Mouse (Mus musculus) MEL (cell line): ENCODE data around the gene Fhl1. TPM values are rescaled to one million over a fixed set of nuclear protein-coding genes. Genes with fewer than 3 reads are reported as not detected.
A peak's percentile ranks its signal among the peaks of the same experiment; 100 is the strongest.

Experiments used
- DNase-seq: peaks from one replicate; pipeline ENCODE4 v3.0.0; 2011; ENCODE audit warnings: low read depth, low spot score
- H3K27ac ChIP-seq: 2 replicates; pipeline ENCODE4 v1.5.1; 2012; ENCODE audit warnings: low read depth, mild to moderate bottlenecking, control low read depth, low read length, moderate library complexity; ENCODE audit not compliant: control insufficient read depth
- H3K27me3 ChIP-seq, 2 experiments: fragments of 150-350 bp in 1 of 2; sonication (generic) in 1 of 2; 2 replicates each; pipeline ENCODE4 v1.6.1; 2012; ENCODE audit warnings: low read length in 2 of 2, mild to moderate bottlenecking in 2 of 2, improper control_type of control experiment in 1 of 2, moderate library complexity in 1 of 2; ENCODE audit not compliant: insufficient read depth in 2 of 2, control insufficient read depth in 1 of 2
- H3K36me3 ChIP-seq, 2 experiments: 2 replicates each; pipeline ENCODE4 v1.6.1; 2012 to 2014; ENCODE audit warnings: low read length in 2 of 2, improper control_type of control experiment in 1 of 2, inconsistent platforms in 1 of 2, mild to moderate bottlenecking in 1 of 2; ENCODE audit not compliant: insufficient read depth in 2 of 2, control insufficient read depth in 1 of 2
- H3K4me1 ChIP-seq, 2 experiments: fragments of 150-350 bp in 1 of 2; sonication (generic) in 1 of 2; 2 replicates each; pipeline ENCODE4 v1.6.1; 2012; ENCODE audit warnings: low read length in 2 of 2, improper control_type of control experiment in 1 of 2, mild to moderate bottlenecking in 1 of 2; ENCODE audit not compliant: insufficient read depth in 2 of 2, control insufficient read depth in 1 of 2
- H3K4me3 ChIP-seq, 2 experiments: fragments of 150-350 bp in 1 of 2; sonication (generic) in 1 of 2; 2 replicates each; pipeline ENCODE4 v1.5.1; 2012; ENCODE audit warnings: low read depth in 2 of 2, low read length in 2 of 2, mild to moderate bottlenecking in 2 of 2, moderate library complexity in 2 of 2, control low read depth in 1 of 2, improper control_type of control experiment in 1 of 2; ENCODE audit not compliant: control insufficient read depth in 1 of 2, insufficient read depth in 1 of 2
- H3K79me2 ChIP-seq: 2 replicates; pipeline ENCODE4 v1.6.1; 2012; ENCODE audit warnings: mild to moderate bottlenecking, low read length, moderate library complexity; ENCODE audit not compliant: control insufficient read depth, poor library complexity, insufficient read depth
- H3K9ac ChIP-seq: 2 replicates; pipeline ENCODE4 v1.6.1; 2012; ENCODE audit warnings: low read depth, mild to moderate bottlenecking, control low read depth, low read length, moderate library complexity; ENCODE audit not compliant: control insufficient read depth, poor library complexity, severe bottlenecking
- H3K9me3 ChIP-seq: fragments of 150-350 bp; sonication (generic); replicated peaks from 2 replicates; pipeline ENCODE4 v1.6.1; 2012; ENCODE audit warnings: mild to moderate bottlenecking, low read length, improper control_type of control experiment, moderate library complexity; ENCODE audit not compliant: insufficient read depth
- CHD1 ChIP-seq: IDR thresholded peaks from 2 replicates; pipeline ENCODE4 v1.6.1; 2012; ENCODE audit warnings: low read depth, mild to moderate bottlenecking, inconsistent platforms, low read length, improper control_type of control experiment
- CTCF ChIP-seq, 3 experiments: IDR thresholded peaks in 2 of 3; conservative IDR thresholded peaks in 1 of 3; 2 replicates each; pipeline ENCODE4 v1.5.1; 2011 to 2012; ENCODE audit warnings: low read length in 3 of 3, low read depth in 2 of 3, mild to moderate bottlenecking in 2 of 3, improper control_type of control experiment in 1 of 3, inconsistent platforms in 1 of 3, mixed read lengths in 1 of 3, moderate library complexity in 1 of 3; ENCODE audit not compliant: control insufficient read depth in 1 of 3, insufficient read depth in 1 of 3, poor library complexity in 1 of 3, severe bottlenecking in 1 of 3
- ELF1 ChIP-seq: IDR thresholded peaks from 2 replicates; pipeline ENCODE4 v1.6.1; 2014; ENCODE audit warnings: low read depth, mild to moderate bottlenecking, inconsistent platforms, low read length, improper control_type of control experiment, moderate library complexity
- EP300 ChIP-seq, 2 experiments: IDR thresholded peaks; 2 replicates each; pipeline ENCODE4 v1.6.1; 2011; ENCODE audit warnings: improper control_type of control experiment in 2 of 2, low read length in 2 of 2, low read depth in 1 of 2, mild to moderate bottlenecking in 1 of 2
- ETS1 ChIP-seq: IDR thresholded peaks from 2 replicates; pipeline ENCODE4 v1.6.1; 2012; ENCODE audit warnings: low read depth, mild to moderate bottlenecking, inconsistent platforms, low read length, improper control_type of control experiment, moderate library complexity
- HCFC1 ChIP-seq: IDR thresholded peaks from 2 replicates; pipeline ENCODE4 v1.6.1; 2012; ENCODE audit warnings: low read depth, mild to moderate bottlenecking, inconsistent platforms, low read length, improper control_type of control experiment, moderate library complexity
- KAT2A ChIP-seq: conservative IDR thresholded peaks from 2 replicates; pipeline ENCODE4 v1.6.1; 2012; ENCODE audit warnings: low read depth, low read length, improper control_type of control experiment, inconsistent platforms
- MAFK ChIP-seq: IDR thresholded peaks from 2 replicates; pipeline ENCODE4 v1.6.1; 2011; ENCODE audit warnings: low read depth, mild to moderate bottlenecking, low read length, improper control_type of control experiment, borderline replicate concordance
- MAZ ChIP-seq: IDR thresholded peaks from 2 replicates; pipeline ENCODE4 v1.6.1; 2012; ENCODE audit warnings: low read depth, mild to moderate bottlenecking, inconsistent platforms, low read length, improper control_type of control experiment
- MEF2A ChIP-seq: IDR thresholded peaks from 2 replicates; pipeline ENCODE4 v1.6.1; 2014; ENCODE audit warnings: low read depth, mild to moderate bottlenecking, inconsistent platforms, low read length, improper control_type of control experiment; ENCODE audit not compliant: poor library complexity, insufficient replicate concordance, severe bottlenecking; ENCODE audit errors: extremely low read depth
- MXI1 ChIP-seq: IDR thresholded peaks from 2 replicates; pipeline ENCODE4 v1.6.1; 2011; ENCODE audit warnings: mild to moderate bottlenecking, low read depth, low read length, improper control_type of control experiment
- POLR2AphosphoS2 ChIP-seq: IDR thresholded peaks from 2 replicates; pipeline ENCODE4 v1.6.1; 2011; ENCODE audit warnings: low read length, improper control_type of control experiment
- POLR2AphosphoS5 ChIP-seq: IDR thresholded peaks from 2 replicates; pipeline ENCODE4 v1.6.1; 2012; ENCODE audit warnings: low read depth, borderline replicate concordance, mild to moderate bottlenecking, inconsistent platforms, low read length, moderate library complexity, mixed read lengths
- RAD21 ChIP-seq: IDR thresholded peaks from 2 replicates; pipeline ENCODE4 v1.6.1; 2011; ENCODE audit warnings: mild to moderate bottlenecking, low read depth, low read length, improper control_type of control experiment
- RCOR1 ChIP-seq: IDR thresholded peaks from 2 replicates; pipeline ENCODE4 v1.6.1; 2012; ENCODE audit warnings: low read depth, mild to moderate bottlenecking, inconsistent platforms, low read length, improper control_type of control experiment
- SIN3A ChIP-seq: IDR thresholded peaks from 2 replicates; pipeline ENCODE4 v1.6.1; 2012; ENCODE audit warnings: low read length, improper control_type of control experiment, inconsistent platforms
- TAL1 ChIP-seq: IDR thresholded peaks from 2 replicates; pipeline ENCODE4 v1.6.1; 2012; ENCODE audit warnings: mild to moderate bottlenecking, inconsistent platforms, low read length, moderate library complexity, mixed read lengths
- UBTF ChIP-seq: IDR thresholded peaks from 2 replicates; pipeline ENCODE4 v1.6.1; 2012; ENCODE audit warnings: low read depth, mild to moderate bottlenecking, inconsistent platforms, low read length, improper control_type of control experiment, moderate library complexity, borderline replicate concordance; ENCODE audit not compliant: insufficient read depth
- USF2 ChIP-seq, 2 experiments: IDR thresholded peaks; 2 replicates each; pipeline ENCODE4 v1.6.1; 2011 to 2012; ENCODE audit warnings: improper control_type of control experiment in 2 of 2, low read length in 2 of 2, borderline replicate concordance in 1 of 2, inconsistent platforms in 1 of 2, low read depth in 1 of 2, mild to moderate bottlenecking in 1 of 2; ENCODE audit not compliant: insufficient read depth in 1 of 2
- ZC3H11A ChIP-seq: IDR thresholded peaks from 2 replicates; pipeline ENCODE4 v1.6.1; 2012; ENCODE audit warnings: low read depth, mild to moderate bottlenecking, inconsistent platforms, low read length, improper control_type of control experiment
- ZKSCAN1 ChIP-seq: IDR thresholded peaks from 2 replicates; pipeline ENCODE4 v1.6.1; 2012; ENCODE audit warnings: low read depth, mild to moderate bottlenecking, inconsistent platforms, low read length, improper control_type of control experiment, moderate library complexity
- ZNF384 ChIP-seq: IDR thresholded peaks from 2 replicates; pipeline ENCODE4 v1.6.1; 2012; ENCODE audit warnings: low read depth, mild to moderate bottlenecking, inconsistent platforms, low read length, improper control_type of control experiment
- polyA plus RNA-seq, 2 experiments: library from polyadenylated mRNA; stranded (reverse) in 1 of 2; unstranded in 1 of 2; fragments of >175 nt in 1 of 2; fragments of >200 nt in 1 of 2; gene quantifications; 2 replicates each; pipeline versions ENCODE4 v1.2.1 to v1.2.4; 2012; ENCODE audit warnings: low replicate concordance in 2 of 2, low read depth in 1 of 2; ENCODE audit not compliant: insufficient read length in 2 of 2, insufficient read depth in 1 of 2, missing spikeins in 1 of 2
- total RNA-seq: library from RNA; depleted of rRNA; stranded (reverse); fragments of 300-350 nt; gene quantifications from 2 replicates; pipeline ENCODE4 v1.2.3, GENCODE M21; 2012

Gene Fhl1
- total and polyA plus RNA-seq, 3 experiments, result not detected

DNA sequence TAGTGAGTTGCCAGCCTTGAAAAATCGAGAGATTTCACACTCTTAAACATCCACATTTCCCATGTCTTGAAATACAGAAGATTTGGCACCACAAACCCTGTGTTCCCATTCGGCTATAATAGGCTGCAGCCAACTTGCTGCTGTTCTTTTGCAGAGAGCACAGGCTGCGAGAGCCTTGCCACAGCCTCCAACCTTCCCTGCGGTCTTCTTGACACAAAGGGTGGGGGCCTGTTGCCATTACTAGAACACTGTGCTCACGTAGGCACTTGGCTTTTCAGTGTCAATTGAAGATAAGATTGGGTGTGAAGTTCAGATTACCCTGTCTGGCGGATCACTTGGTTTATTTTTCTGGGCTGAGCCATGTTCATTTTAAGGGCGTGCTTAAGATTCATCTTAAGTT, 24.8 kb downstream of the Fhl1 start:
- H3K79me2 ChIP-seq, result no peaks in the 10 kb centered on the region
- no peak for TF ChIP-seq ETS1
- no peak for TF ChIP-seq ZC3H11A
- no peak for TF ChIP-seq POLR2AphosphoS5
- no peak for TF ChIP-seq SIN3A
- no peak for TF ChIP-seq CTCF (IDR thresholded peaks at IDR 0.05 in 2 of 3, conservative IDR thresholded peaks at IDR 0.05 in 1 of 3; ENCODE audit: control insufficient read depth in 1 of 3, insufficient read depth in 1 of 3, low read depth in 2 of 3, low read length in 3 of 3, poor library complexity in 1 of 3, severe bottlenecking in 1 of 3)
- no peak for TF ChIP-seq RCOR1
- TF ChIP-seq MAZ, result no peak
- no peak for TF ChIP-seq ZNF384
- TF ChIP-seq KAT2A, result no peak
- TF ChIP-seq, all 39 proteins: peak for 0
- no peaks in the 10 kb centered on the region for H3K4me1 ChIP-seq
- H3K4me3 ChIP-seq, result no peak overlapping the region
- H3K36me3 ChIP-seq, result no peaks in the 10 kb centered on the region
- no peak overlapping the region for H3K27ac ChIP-seq
- peak; percentile 18 for DNase-seq
- no peaks in the 10 kb centered on the region; a peak in 1 of 4 replicates for H3K27me3 ChIP-seq
- H3K9ac ChIP-seq, result no peak overlapping the region
- no peaks in the 10 kb centered on the region for H3K9me3 ChIP-seq

DNA sequence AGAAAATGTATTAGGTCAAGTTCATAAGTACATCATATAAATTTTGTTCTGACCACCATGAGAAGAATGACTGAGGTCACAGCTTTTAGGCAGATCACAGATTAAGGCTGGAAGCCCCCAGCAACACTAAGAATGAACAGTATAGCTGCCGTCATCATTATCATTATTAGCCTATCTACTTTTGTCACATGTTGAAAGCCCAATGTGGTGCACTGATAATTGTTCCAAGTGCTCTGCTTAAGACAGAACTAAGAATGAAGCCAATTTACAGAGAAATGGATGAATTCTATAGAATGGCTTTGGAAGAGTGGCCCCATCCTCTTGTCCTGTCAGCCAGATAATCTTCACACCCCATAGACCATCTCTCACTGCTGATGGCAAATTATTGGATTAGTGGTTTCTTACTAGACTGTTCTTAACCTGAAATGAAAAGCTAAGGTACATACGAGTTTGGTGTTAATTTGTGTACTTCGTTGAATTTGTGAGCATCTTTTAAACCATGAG, 28.7 kb downstream of the Fhl1 start:
- Histone ChIP-seq H3K4me3 (no peak overlapping the region), H3K27me3 (no peaks in the 10 kb centered on the region; a peak in 1 of 4 replicates), H3K4me1 (no peaks in the 10 kb centered on the region), H3K9ac (no peak overlapping the region), H3K36me3 (no peaks in the 10 kb centered on the region), H3K79me2 (no peaks in the 10 kb centered on the region), H3K27ac (no peak overlapping the region), H3K9me3 (no peaks in the 10 kb centered on the region)
- TF ChIP-seq HCFC1 (no peak), ELF1 (no peak), EP300 (IDR thresholded peaks at IDR 0.05; ENCODE audit: low read depth in 1 of 2, low read length in 2 of 2) (no peak), CHD1 (no peak)
- no peak for DNase-seq

DNA sequence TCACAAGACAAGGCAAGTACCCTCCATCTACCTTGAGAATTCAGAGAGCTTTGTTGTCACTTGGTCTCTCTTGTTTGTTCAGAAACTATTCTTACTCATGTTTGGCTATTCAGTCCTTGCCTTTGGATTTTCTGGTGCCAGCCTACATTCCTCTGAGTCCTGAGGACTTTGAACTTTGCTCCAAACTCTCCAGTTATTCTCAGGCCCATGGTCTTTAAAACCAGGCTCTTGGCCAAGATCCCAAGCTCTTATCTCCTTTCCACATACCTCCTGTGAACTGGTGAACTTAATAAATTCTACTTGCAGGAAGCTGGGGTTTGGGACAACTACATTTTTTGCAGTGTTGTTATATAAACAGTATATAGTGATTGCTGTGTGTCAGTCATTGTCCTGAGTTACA, 38.3 kb downstream of the Fhl1 start:
- H3K9me3 ChIP-seq, result no peaks in the 10 kb centered on the region
- TF ChIP-seq SIN3A, result no peak
- TF ChIP-seq CTCF (IDR thresholded peaks at IDR 0.05 in 2 of 3, conservative IDR thresholded peaks at IDR 0.05 in 1 of 3; ENCODE audit: control insufficient read depth in 1 of 3, insufficient read depth in 1 of 3, low read depth in 2 of 3, low read length in 3 of 3, poor library complexity in 1 of 3, severe bottlenecking in 1 of 3), result no peak
- TF ChIP-seq RAD21, result no peak
- TF ChIP-seq ZNF384, result no peak
- no peak for TF ChIP-seq MEF2A
- no peak for TF ChIP-seq HCFC1
- TF ChIP-seq POLR2AphosphoS2, result no peak
- TF ChIP-seq KAT2A, result no peak
- TF ChIP-seq TAL1, result no peak
- no peak for TF ChIP-seq MXI1
- no peak for TF ChIP-seq USF2 (IDR thresholded peaks at IDR 0.05; ENCODE audit: borderline replicate concordance in 1 of 2, insufficient read depth in 1 of 2, low read depth in 1 of 2, low read length in 2 of 2)
- TF ChIP-seq ZKSCAN1, result no peak
- no peak for TF ChIP-seq CHD1
- no peak for TF ChIP-seq MAFK
- TF ChIP-seq UBTF, result no peak
- no peaks in the 10 kb centered on the region for H3K36me3 ChIP-seq
- no peaks in the 10 kb centered on the region for H3K79me2 ChIP-seq
- peak; percentile 4 for DNase-seq
- H3K4me3 ChIP-seq, result no peak overlapping the region
- H3K4me1 ChIP-seq, result no peaks in the 10 kb centered on the region
- H3K27me3 ChIP-seq, result no peaks in the 10 kb centered on the region
- H3K9ac ChIP-seq, result no peak overlapping the region
- no peak overlapping the region for H3K27ac ChIP-seq
